Mouse (Mus musculus) testis, adult 2 months (tissue): Measurements from ENCODE around the gene Rpl6.

Source experiments
- CTCF ChIP-seq: fragments of 200-500 bp; IDR thresholded peaks from 2 replicates; pipeline ENCODE4 v1.5.1; 2012; ENCODE audit warnings: low read depth, mild to moderate bottlenecking, inconsistent platforms, low read length, moderate library complexity; ENCODE audit not compliant: control insufficient read depth, insufficient read depth, insufficient replicate concordance
- POLR2A ChIP-seq: fragments of 200-500 bp; IDR thresholded peaks from 2 replicates; pipeline ENCODE4 v1.6.1; 2012; ENCODE audit warnings: low read depth, mild to moderate bottlenecking, inconsistent platforms, low read length, moderate library complexity; ENCODE audit not compliant: control insufficient read depth

- TF ChIP-seq CTCF (no peak), POLR2A (no peak)
Measured at GRCm38 (mm10) chr5:121188265-121188664, 16.0 kb upstream of the Rpl6 start.
